Mouse (Mus musculus) forebrain, embryonic 10.5 days (tissue): ENCODE results near the gene Dot1l. TPM values are rescaled to one million over a fixed set of nuclear protein-coding genes. Genes with fewer than 3 reads are reported as not detected.
A peak's percentile ranks its signal among the peaks of the same experiment; 100 is the strongest.

ENCODE experiments used
- DNase-seq: peaks from one replicate; pipeline ENCODE4 v3.0.0-alpha.2; 2017; ENCODE audit warnings: low spot score; ENCODE audit errors: extremely low spot score
- H3K27ac ChIP-seq: fragments of 300-500 bp; sonication (generic); 2 replicates; pipeline ENCODE4 v1.5.1; 2016; ENCODE audit warnings: mild to moderate bottlenecking
- H3K27me3 ChIP-seq: fragments of 300-500 bp; sonication (generic); 2 replicates; pipeline ENCODE4 v1.6.1; 2016; ENCODE audit warnings: mild to moderate bottlenecking; ENCODE audit not compliant: poor library complexity, severe bottlenecking
- H3K36me3 ChIP-seq: fragments of 300-500 bp; sonication (generic); replicated peaks from 2 replicates; pipeline ENCODE4 v1.6.1; 2016; ENCODE audit warnings: mild to moderate bottlenecking, moderate library complexity
- H3K4me1 ChIP-seq: fragments of 300-500 bp; sonication (generic); 2 replicates; pipeline ENCODE4 v1.6.1; 2016
- H3K4me3 ChIP-seq: fragments of 300-500 bp; sonication (generic); 2 replicates; pipeline ENCODE4 v1.5.1; 2016; ENCODE audit warnings: mild to moderate bottlenecking, moderate library complexity
- H3K9me3 ChIP-seq: fragments of 300-500 bp; sonication (generic); 2 replicates; pipeline ENCODE4 v1.6.1; 2016; ENCODE audit warnings: mild to moderate bottlenecking, moderate library complexity
- WGBS: fragments of 180-500 bp; shearing (Covaris S2); methylation state at CpG from one replicate; pipeline ENCODE4 v1.1.7; 2016; 5-methylcytosine and 5-hydroxymethylcytosine counted together
- microRNA counts: library from miRNA; unstranded; fragments of <30 nt; microRNA quantifications from one replicate; lab custom pipeline; 2017
- microRNA-seq: library from miRNA; unstranded; fragments of <30 nt; microRNA quantifications from one replicate; pipeline ENCODE4, GENCODE M21; 2017
- polyA plus RNA-seq: library from polyadenylated mRNA; unstranded; fragments of >200 nt; fragmentation: Nextera tagmentation; extraction: Ambion mirVana; gene quantifications from 2 replicates; pipeline ENCODE4 v1.2.1, GENCODE M21; 2016

Gene Dot1l
- polyA plus RNA-seq, 1 experiment from 2014 or later = 20.8 TPM

GRCm38 (mm10) chr10:80837827-80838226 lies 82.8 kb downstream of the Dot1l start:
- peaks cover 18% of the 10 kb centered on the region for H3K9me3 ChIP-seq
- peaks cover 88% of the 10 kb centered on the region for H3K27me3 ChIP-seq
- H3K4me1 ChIP-seq = peaks cover 66% of the 10 kb centered on the region
- no peak for DNase-seq
- no peak overlapping the region for H3K4me3 ChIP-seq
- H3K27ac ChIP-seq = 0 out of 2 replicates have a peak overlapping the region, but pooled peaks have one; percentile 20
- 0% methylated on average over 2 of the region's 2 CpGs for WGBS
- peaks cover 17% of the 10 kb centered on the region for H3K36me3 ChIP-seq

GRCm38 (mm10) chr10:80838346-80838912 lies 83.4 kb downstream of the Dot1l start:
- no peak overlapping the region for H3K4me3 ChIP-seq
- H3K27ac ChIP-seq = 0 out of 2 replicates have a peak overlapping the region, but pooled peaks have one; percentile 20
- peaks cover 16% of the 10 kb centered on the region for H3K36me3 ChIP-seq
- H3K4me1 ChIP-seq = peaks cover 64% of the 10 kb centered on the region
- H3K27me3 ChIP-seq = peaks cover 88% of the 10 kb centered on the region
- DNase-seq = no peak
- WGBS = 62% methylated on average over 2 of the region's 2 CpGs
- peaks cover 18% of the 10 kb centered on the region for H3K9me3 ChIP-seq

GRCm38 (mm10) chr10:80839848-80840247 lies 84.8 kb downstream of the Dot1l start:
- Histone ChIP-seq H3K9me3 (peaks cover 10% of the 10 kb centered on the region), H3K27me3 (peaks cover 88% of the 10 kb centered on the region), H3K27ac (no peak overlapping the region), H3K36me3 (peaks cover 5% of the 10 kb centered on the region), H3K4me1 (peaks cover 69% of the 10 kb centered on the region), H3K4me3 (no peak overlapping the region)
- DNase-seq = no peak
- WGBS = 67% methylated on average over 6 of the region's 6 CpGs

- Histone ChIP-seq H3K9me3 (no peaks in the 10 kb centered on the region), H3K4me3 (0 out of 2 replicates have a peak overlapping the region, but pooled peaks have one; percentile 2), H3K27me3 (peaks cover 87% of the 10 kb centered on the region), H3K27ac (no peak overlapping the region), H3K4me1 (peaks cover 57% of the 10 kb centered on the region), H3K36me3 (no peaks in the 10 kb centered on the region)
- 73% methylated on average over 2 of the region's 2 CpGs for WGBS
- DNase-seq = no peak
Measured at GRCm38 (mm10) chr10:80841685-80842084, 86.7 kb downstream of the Dot1l start.

GRCm38 (mm10) chr10:80842334-80842733 lies 87.3 kb downstream of the Dot1l start:
- Histone ChIP-seq H3K4me3 (no peak overlapping the region), H3K27ac (no peak overlapping the region), H3K36me3 (no peaks in the 10 kb centered on the region), H3K9me3 (no peaks in the 10 kb centered on the region), H3K27me3 (peaks cover 80% of the 10 kb centered on the region), H3K4me1 (peaks cover 50% of the 10 kb centered on the region)
- 87% methylated on average over 15 of the region's 15 CpGs for WGBS
- DNase-seq = no peak

GRCm38 (mm10) chr10:80843087-80843930 lies 88.3 kb downstream of the Dot1l start:
- Histone ChIP-seq H3K9me3 (no peaks in the 10 kb centered on the region), H3K4me3 (peak overlapping the region; percentile 64), H3K27me3 (peaks cover 71% of the 10 kb centered on the region), H3K4me1 (peaks cover 43% of the 10 kb centered on the region), H3K36me3 (no peaks in the 10 kb centered on the region), H3K27ac (peak overlapping the region; percentile 79)
- DNase-seq = no peak
- WGBS = 9% methylated on average over 32 of the region's 32 CpGs

- peaks cover 66% of the 10 kb centered on the region for H3K27me3 ChIP-seq
- H3K36me3 ChIP-seq = no peaks in the 10 kb centered on the region
- peak within 1 kb of the TSS; percentile 79 for H3K27ac ChIP-seq
- DNase-seq = no peak
- H3K4me1 ChIP-seq = peaks cover 47% of the 10 kb centered on the region
- H3K4me3 ChIP-seq = peak within 1 kb of the TSS; percentile 64
- WGBS = 6% methylated on average over 47 of the region's 51 CpGs
- no peaks in the 10 kb centered on the region for H3K9me3 ChIP-seq
Measured at GRCm38 (mm10) chr10:80843931-80844547, 89.0 kb downstream of the Dot1l start, which contains the start of gene Lingo3. Lingo3 (minus strand) TSS chr10:80844039.

MicroRNAs encoded within 50 kb of the gene (microRNA counts, 519-probe panel; counts per million panel counts)
- 341 counts per million, percentile 65 among the panel's probes with 10 or more counts for microRNA mmu-miR-1982 (lab: Ali Mortazavi, UCI)

Small RNAs within 50 kb of the gene (microRNA-seq; reads per million reads assigned to microRNA genes)
- 3.0 reads per million, percentile 2 among the genes with 10 or more reads in this experiment for gene Mir1982

Other genes with a start within 250 kb of the Dot1l start
- 0.51 and 0.71 TPM in 2 replicates for gene Atp8b3, start 216.1 kb upstream of the Dot1l start, polyA plus RNA-seq
- 32.8 and 34.8 TPM in 2 replicates for gene Rexo1, start 193.6 kb upstream of the Dot1l start, polyA plus RNA-seq
- 7.4 and 7.5 TPM in 2 replicates for gene Klf16, start 177.9 kb upstream of the Dot1l start, polyA plus RNA-seq
- gene Abhd17a, start 164.9 kb upstream of the Dot1l start, polyA plus RNA-seq = 71.8 and 75.5 TPM in 2 replicates
- 91.5 and 93.0 TPM in 2 replicates for gene Scamp4, start 152.3 kb upstream of the Dot1l start, polyA plus RNA-seq
- gene Adat3, start 152.3 kb upstream of the Dot1l start, polyA plus RNA-seq = 10.7 and 11.9 TPM in 2 replicates
- 4.7 and 5.6 TPM in 2 replicates for gene Gm49322, start 149.2 kb upstream of the Dot1l start, polyA plus RNA-seq
- 123 and 133 TPM in 2 replicates for gene Csnk1g2, start 132.4 kb upstream of the Dot1l start, polyA plus RNA-seq
- 71.6 and 78.1 TPM in 2 replicates for gene Btbd2, start 98.1 kb upstream of the Dot1l start, polyA plus RNA-seq
- 91.0 and 100 TPM in 2 replicates for gene Mknk2, start 77.1 kb upstream of the Dot1l start, polyA plus RNA-seq
- 53.9 and 54.7 TPM in 2 replicates for gene Mob3a, start 53.2 kb upstream of the Dot1l start, polyA plus RNA-seq
- 7.7 and 10.9 TPM in 2 replicates for gene Izumo4, start 53.0 kb upstream of the Dot1l start, polyA plus RNA-seq
- gene Ap3d1, start 12.9 kb upstream of the Dot1l start, polyA plus RNA-seq = 58.2 and 58.7 TPM in 2 replicates
- 110 and 118 TPM in 2 replicates for gene Sf3a2, start 43.0 kb downstream of the Dot1l start, polyA plus RNA-seq
- 196 and 197 TPM in 2 replicates for gene Plekhj1, start 43.4 kb downstream of the Dot1l start, polyA plus RNA-seq
- 0.09 TPM in 2 replicates for gene Amh, start 50.0 kb downstream of the Dot1l start, polyA plus RNA-seq
- 0.40 and 0.65 TPM in 2 replicates for gene Jsrp1, start 58.3 kb downstream of the Dot1l start, polyA plus RNA-seq
- 2,273 and 2,281 TPM in 2 replicates for gene Oaz1, start 71.5 kb downstream of the Dot1l start, polyA plus RNA-seq
- 1.5 and 2.0 TPM in 2 replicates for gene Lingo3, start 88.8 kb downstream of the Dot1l start, polyA plus RNA-seq
- 351 and 360 TPM in 2 replicates for gene Lsm7, start 100.0 kb downstream of the Dot1l start, polyA plus RNA-seq
- 43.9 and 44.9 TPM in 2 replicates for gene Sppl2b, start 100.1 kb downstream of the Dot1l start, polyA plus RNA-seq
- 0.05 TPM in 1 of 2 replicates, not detected in the other for gene Tmprss9, start 116.6 kb downstream of the Dot1l start, polyA plus RNA-seq
- gene Timm13, start 145.8 kb downstream of the Dot1l start, polyA plus RNA-seq = 395 and 401 TPM in 2 replicates
- gene Lmnb2, start 163.0 kb downstream of the Dot1l start, polyA plus RNA-seq = 85.6 and 89.5 TPM in 2 replicates
- gene Gadd45b, start 174.9 kb downstream of the Dot1l start, polyA plus RNA-seq = 5.9 and 6.3 TPM in 2 replicates